Mouse (Mus musculus): ENCODE data around the gene Fezf1.

GRCm38 (mm10) chr6:23249053-23249401, 865 bp upstream of the Fezf1 start:
- TF ChIP-seq CTCF (IDR thresholded peaks at IDR 0.05; ENCODE audit: insufficient read depth, low read depth, low read length) (no peak), POLR2A (IDR thresholded peaks at IDR 0.05; ENCODE audit: insufficient read depth, low read depth, low read length) (no peak)

All from olfactory bulb, adult 2 months (tissue).